Mouse (Mus musculus) hindbrain, embryonic 12.5 days (tissue): ENCODE results near the gene Csf2ra. TPM values are rescaled to one million over a fixed set of nuclear protein-coding genes. Genes with fewer than 3 reads are reported as not detected.
"Not testable (repeated sequence)": the region's sequence is repeated elsewhere in the genome, so short reads cannot be mapped to it uniquely, and the experiment has no call there.

ENCODE experiments used
- ATAC-seq: fragments of 200-750 bp; cut with Nextera tagmentation; 2 replicates; pipeline ENCODE4 v1.8.0; 2017; ENCODE audit warnings: moderate TSS enrichment; ENCODE audit not compliant: low FRiP score
- H3K27ac ChIP-seq: fragments of 300-500 bp; sonication (generic); 2 replicates; pipeline ENCODE4 v1.5.1; 2016; ENCODE audit warnings: mild to moderate bottlenecking
- H3K27me3 ChIP-seq: fragments of 300-500 bp; sonication (generic); 2 replicates; pipeline ENCODE4 v1.6.1; 2016; ENCODE audit warnings: mild to moderate bottlenecking
- H3K36me3 ChIP-seq: fragments of 300-500 bp; sonication (generic); 2 replicates; pipeline ENCODE4 v1.6.1; 2016; ENCODE audit warnings: mild to moderate bottlenecking
- H3K4me1 ChIP-seq: fragments of 300-500 bp; sonication (generic); 2 replicates; pipeline ENCODE4 v1.6.1; 2016
- H3K4me2 ChIP-seq: fragments of 300-500 bp; sonication (generic); replicated peaks from 2 replicates; pipeline ENCODE4 v1.6.1; 2016; ENCODE audit warnings: mild to moderate bottlenecking
- H3K4me3 ChIP-seq: fragments of 300-500 bp; sonication (generic); 2 replicates; pipeline ENCODE4 v1.5.1; 2016; ENCODE audit warnings: mild to moderate bottlenecking
- H3K9ac ChIP-seq: fragments of 300-500 bp; sonication (generic); 2 replicates; pipeline ENCODE4 v1.6.1; 2016; ENCODE audit warnings: mild to moderate bottlenecking, moderate library complexity
- H3K9me3 ChIP-seq: fragments of 300-500 bp; sonication (generic); replicated peaks from 2 replicates; pipeline ENCODE4 v1.6.1; 2016; ENCODE audit warnings: mild to moderate bottlenecking
- WGBS: fragments of 180-500 bp; shearing (Covaris S2); methylation state at CpG from one replicate; pipeline ENCODE4 v1.1.7; 2016; 5-methylcytosine and 5-hydroxymethylcytosine counted together
- polyA plus RNA-seq: library from polyadenylated mRNA; unstranded; fragments of >200 nt; fragmentation: Nextera tagmentation; extraction: Ambion mirVana; gene quantifications from 2 replicates; pipeline ENCODE4 v1.2.1, GENCODE M21; 2016

Gene Csf2ra
- 39.4 and 41.6 TPM in 2 replicates for polyA plus RNA-seq

GRCm38 (mm10) chr19:61227941-61228701 is at the start of gene Csf2ra:
Gene Csf2ra, minus strand, starts transcription at chr19:61228429.
- ATAC-seq: no peak; the same call in 1 of the 2 replicates
- Histone ChIP-seq H3K27me3 (0 out of 2 replicates have a peak, but pooled peaks cover 3% of the 10 kb centered on the region), H3K4me2 (peak within 1 kb of the TSS; percentile 59), H3K9ac (peak within 1 kb of the TSS; percentile 51), H3K27ac (peak within 1 kb of the TSS; percentile 88), H3K9me3 (peaks cover 11% of the 10 kb centered on the region; the same call in 1 of the 2 replicates), H3K36me3 (no peaks in the 10 kb centered on the region), H3K4me3 (peak within 1 kb of the TSS; percentile 64), H3K4me1 (peaks cover 4% of the 10 kb centered on the region)
- WGBS: 54% methylated on average over 36 of the region's 36 CpGs

GRCm38 (mm10) chr19:61275446-61275845 is 47.2 kb upstream of the Csf2ra start:
- Histone ChIP-seq H3K27me3 (peaks cover 2% of the 10 kb centered on the region; the same call in 1 of the 2 replicates), H3K4me2 (no peak overlapping the region), H3K36me3 (no peaks in the 10 kb centered on the region), H3K4me1 (no peaks in the 10 kb centered on the region), H3K27ac (no peak overlapping the region), H3K9ac (no peak overlapping the region), H3K4me3 (no peak overlapping the region), H3K9me3 (no peaks in the 10 kb centered on the region)
- 93% methylated on average over 1 of the region's 1 CpGs for WGBS
- ATAC-seq: no peak

GRCm38 (mm10) chr19:61269141-61269540 is 40.9 kb upstream of the Csf2ra start:
- not testable (repeated sequence) for H3K4me2 ChIP-seq, H3K27me3 ChIP-seq, ATAC-seq, H3K9ac ChIP-seq, H3K27ac ChIP-seq, H3K4me3 ChIP-seq, H3K9me3 ChIP-seq, H3K4me1 ChIP-seq, H3K36me3 ChIP-seq
- WGBS: 39% methylated on average over 11 of the region's 11 CpGs

- no peaks in the 10 kb centered on the region for H3K27me3 ChIP-seq
- H3K27ac ChIP-seq: no peak overlapping the region
- no peaks in the 10 kb centered on the region for H3K36me3 ChIP-seq
- whole genome bisulfite sequencing: 27% methylated on average over 7 of the region's 7 CpGs
- H3K9ac ChIP-seq: no peak overlapping the region
- ATAC-seq: no peak
- H3K4me1 ChIP-seq: no peaks in the 10 kb centered on the region
- H3K4me2 ChIP-seq: no peak overlapping the region
- no peaks in the 10 kb centered on the region for H3K9me3 ChIP-seq
- no peak overlapping the region for H3K4me3 ChIP-seq
These were observed 38.9 kb upstream of the Csf2ra start for GRCm38 (mm10) chr19:61267141-61267540.

GRCm38 (mm10) chr19:61266651-61267050 is 38.4 kb upstream of the Csf2ra start:
- 4% methylated on average over 25 of the region's 26 CpGs for WGBS
- H3K4me2 ChIP-seq: no peak overlapping the region
- H3K9ac ChIP-seq: no peak overlapping the region
- no peaks in the 10 kb centered on the region for H3K4me1 ChIP-seq
- no peaks in the 10 kb centered on the region for H3K36me3 ChIP-seq
- ATAC-seq: no peak
- no peak overlapping the region for H3K27ac ChIP-seq
- H3K27me3 ChIP-seq: no peaks in the 10 kb centered on the region
- H3K4me3 ChIP-seq: no peak overlapping the region
- H3K9me3 ChIP-seq: no peaks in the 10 kb centered on the region

GRCm38 (mm10) chr19:61266246-61266615 is 38.0 kb upstream of the Csf2ra start:
- Histone ChIP-seq H3K4me2 (no peak overlapping the region), H3K9ac (0 out of 2 replicates have a peak overlapping the region, but pooled peaks have one; percentile 15), H3K4me3 (no peak overlapping the region), H3K27ac (no peak overlapping the region), H3K9me3 (no peaks in the 10 kb centered on the region), H3K27me3 (no peaks in the 10 kb centered on the region), H3K4me1 (no peaks in the 10 kb centered on the region), H3K36me3 (no peaks in the 10 kb centered on the region)
- WGBS: 2% methylated on average over 12 of the region's 12 CpGs
- no peak for ATAC-seq

GRCm38 (mm10) chr19:61265349-61266245 is 37.4 kb upstream of the Csf2ra start:
- Histone ChIP-seq H3K9ac (no peak overlapping the region), H3K4me3 (no peak overlapping the region), H3K36me3 (no peaks in the 10 kb centered on the region), H3K27ac (no peak overlapping the region), H3K4me2 (no peak overlapping the region), H3K9me3 (no peaks in the 10 kb centered on the region), H3K27me3 (no peaks in the 10 kb centered on the region), H3K4me1 (no peaks in the 10 kb centered on the region)
- 25% methylated on average over 3 of the region's 3 CpGs for whole genome bisulfite sequencing
- peak; percentile 44 for ATAC-seq

GRCm38 (mm10) chr19:61264933-61265332 is 36.7 kb upstream of the Csf2ra start:
- Histone ChIP-seq H3K27me3 (no peaks in the 10 kb centered on the region), H3K4me1 (no peaks in the 10 kb centered on the region), H3K4me3 (no peak overlapping the region), H3K9ac (no peak overlapping the region), H3K4me2 (no peak overlapping the region), H3K9me3 (no peaks in the 10 kb centered on the region), H3K36me3 (no peaks in the 10 kb centered on the region), H3K27ac (no peak overlapping the region)
- no peak for ATAC-seq

GRCm38 (mm10) chr19:61264227-61264626 is 36.0 kb upstream of the Csf2ra start:
- Histone ChIP-seq H3K27ac (no peak overlapping the region), H3K4me1 (no peaks in the 10 kb centered on the region), H3K4me3 (no peak overlapping the region), H3K9ac (no peak overlapping the region), H3K4me2 (no peak overlapping the region), H3K9me3 (no peaks in the 10 kb centered on the region), H3K36me3 (no peaks in the 10 kb centered on the region), H3K27me3 (no peaks in the 10 kb centered on the region)
- 80% methylated on average over 1 of the region's 1 CpGs for WGBS
- no peak for ATAC-seq

- no peak for ATAC-seq
- Histone ChIP-seq H3K9me3 (no peaks in the 10 kb centered on the region), H3K27me3 (no peaks in the 10 kb centered on the region), H3K36me3 (no peaks in the 10 kb centered on the region), H3K4me2 (no peak overlapping the region), H3K9ac (no peak overlapping the region), H3K4me3 (no peak overlapping the region), H3K27ac (no peak overlapping the region), H3K4me1 (no peaks in the 10 kb centered on the region)
- 95% methylated on average over 1 of the region's 1 CpGs for WGBS
These were observed 33.0 kb upstream of the Csf2ra start for GRCm38 (mm10) chr19:61261241-61261640.

GRCm38 (mm10) chr19:61257733-61258132 is 29.5 kb upstream of the Csf2ra start:
- Histone ChIP-seq H3K27ac (no peak overlapping the region), H3K4me3 (no peak overlapping the region), H3K9ac (no peak overlapping the region), H3K4me1 (no peaks in the 10 kb centered on the region), H3K27me3 (no peaks in the 10 kb centered on the region), H3K4me2 (no peak overlapping the region), H3K9me3 (no peaks in the 10 kb centered on the region), H3K36me3 (no peaks in the 10 kb centered on the region)
- no peak for ATAC-seq
- WGBS: 91% methylated on average over 18 of the region's 18 CpGs

- ATAC-seq: no peak
- Histone ChIP-seq H3K36me3 (no peaks in the 10 kb centered on the region), H3K9ac (no peak overlapping the region), H3K4me2 (no peak overlapping the region), H3K9me3 (no peaks in the 10 kb centered on the region), H3K27ac (no peak overlapping the region), H3K27me3 (no peaks in the 10 kb centered on the region), H3K4me1 (no peaks in the 10 kb centered on the region), H3K4me3 (no peak overlapping the region)
- 94% methylated on average over 7 of the region's 7 CpGs for WGBS
These were observed 28.1 kb upstream of the Csf2ra start for GRCm38 (mm10) chr19:61256166-61256887.
